Mouse (Mus musculus): ENCODE measurements around the gene Cmip. TPM values are rescaled to one million over a fixed set of nuclear protein-coding genes. Genes with fewer than 3 reads are reported as not detected.
"Not testable (repeated sequence)": the region's sequence is repeated elsewhere in the genome, so short reads cannot be mapped to it uniquely, and the experiment has no call there.

Gene Cmip
- polyA plus RNA-seq, 1 experiment = 17.3 TPM

DNA sequence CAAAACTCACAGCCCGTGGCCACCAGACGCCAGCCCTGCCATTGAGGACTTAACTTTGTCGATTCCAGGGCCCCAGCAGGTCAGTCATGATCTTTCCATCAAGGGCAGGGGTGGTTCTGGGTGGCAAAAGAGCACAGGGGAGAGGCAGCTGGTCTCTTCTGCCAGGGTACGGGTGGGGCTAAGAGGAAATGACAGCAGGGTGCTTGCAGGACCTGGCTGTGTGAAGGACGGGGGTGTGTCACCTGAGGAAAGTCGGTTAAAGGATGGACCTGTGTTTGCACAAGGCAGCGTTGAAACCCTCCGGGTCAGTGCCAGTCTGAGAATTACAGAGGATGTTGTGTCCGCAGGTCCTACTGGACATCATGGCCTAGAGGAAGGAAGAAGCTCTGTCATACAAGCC is 161.0 kb downstream of the Cmip start:
- no peaks in the 10 kb centered on the region for H3K27me3 ChIP-seq (ENCODE audit: control insufficient read depth, insufficient read depth, insufficient read length)
- no peak overlapping the region for H3ac ChIP-seq (ENCODE audit: control insufficient read depth, insufficient read length, low read depth)
- no peak overlapping the region for H3K4me3 ChIP-seq (ENCODE audit: insufficient read depth, poor library complexity, severe bottlenecking)
- H3K79me2 ChIP-seq (ENCODE audit: control insufficient read depth, insufficient read depth) = no peaks in the 10 kb centered on the region
- no peaks in the 10 kb centered on the region for H3K36me3 ChIP-seq (ENCODE audit: control insufficient read depth, insufficient read depth)
- H3K79me3 ChIP-seq (ENCODE audit: low read depth) = no peaks in the 10 kb centered on the region
- TF ChIP-seq CEBPB (IDR thresholded peaks at IDR 0.05; ENCODE audit: low read depth) = no peak
- no peak for TF ChIP-seq USF1 (IDR thresholded peaks at IDR 0.05; ENCODE audit: low read depth)
- TF ChIP-seq MYOG (IDR thresholded peaks at IDR 0.05; ENCODE audit: control insufficient read depth, extremely low read depth, insufficient read length) = no peak
- no peak for TF ChIP-seq MAX (IDR thresholded peaks at IDR 0.05)
- TF ChIP-seq CTCF (IDR thresholded peaks at IDR 0.05; ENCODE audit: control insufficient read depth, insufficient read depth, insufficient read length) = no peak
- no peak for TF ChIP-seq FOSL1 (IDR thresholded peaks at IDR 0.05; ENCODE audit: insufficient read depth, low read length, poor library complexity, severe bottlenecking)
- no peak for TF ChIP-seq MYOD1 (IDR thresholded peaks at IDR 0.05; ENCODE audit: control insufficient read depth, insufficient read length, low read depth)

DNA sequence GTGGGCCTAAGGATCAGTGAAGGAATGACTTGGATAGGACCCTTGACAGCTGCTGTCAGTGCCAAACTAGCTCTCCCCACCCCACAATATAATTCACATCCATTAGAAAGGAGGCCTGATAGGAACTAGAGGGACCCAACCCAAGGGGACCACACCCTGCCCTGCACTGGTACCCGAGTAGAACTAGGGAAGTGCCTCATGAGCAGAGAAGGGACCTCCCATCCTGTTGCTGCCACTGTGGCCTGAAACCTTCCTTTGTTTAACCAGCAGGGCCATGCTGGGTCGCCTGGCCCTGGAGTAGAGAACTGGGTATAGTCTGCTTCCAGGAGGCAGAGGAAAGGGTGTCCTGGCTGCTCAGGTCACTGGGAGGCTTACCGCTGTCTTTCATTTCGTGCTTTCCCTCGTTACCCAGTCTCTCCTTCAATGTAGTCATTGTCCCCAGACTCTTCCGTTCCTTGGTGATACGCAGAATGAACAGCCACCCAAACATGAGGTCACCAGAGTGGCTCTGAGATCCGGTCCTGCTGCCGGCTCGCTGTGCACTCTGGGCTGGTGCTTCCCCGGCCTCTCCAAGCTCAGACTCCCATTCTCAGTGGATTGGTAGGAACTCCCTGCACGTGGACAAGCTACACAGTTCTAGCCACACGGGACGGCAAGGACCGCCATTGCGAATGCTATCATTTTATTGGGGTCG is 164.1 kb downstream of the Cmip start:
- Histone ChIP-seq H3K79me2 (ENCODE audit: control insufficient read depth, insufficient read depth) (no peaks in the 10 kb centered on the region), H3K79me3 (ENCODE audit: low read depth) (no peaks in the 10 kb centered on the region), H3K36me3 (ENCODE audit: control insufficient read depth, insufficient read depth) (no peaks in the 10 kb centered on the region), H3K4me3 (ENCODE audit: insufficient read depth, poor library complexity, severe bottlenecking) (no peak overlapping the region), H3ac (ENCODE audit: control insufficient read depth, insufficient read length, low read depth) (no peak overlapping the region), H3K27me3 (ENCODE audit: control insufficient read depth, insufficient read depth, insufficient read length) (no peaks in the 10 kb centered on the region)
- TF ChIP-seq CEBPB (IDR thresholded peaks at IDR 0.05; ENCODE audit: low read depth) = no peak

GRCm38 (mm10) chr8:117421838-117422237 is 165.0 kb downstream of the Cmip start:
- TF ChIP-seq USF1 (IDR thresholded peaks at IDR 0.05; ENCODE audit: low read depth) = no peak
- no peak for TF ChIP-seq CEBPB (IDR thresholded peaks at IDR 0.05; ENCODE audit: low read depth)
- TF ChIP-seq MYOG (IDR thresholded peaks at IDR 0.05; ENCODE audit: control insufficient read depth, extremely low read depth, insufficient read length) = no peak
- no peak for TF ChIP-seq MYOD1 (IDR thresholded peaks at IDR 0.05; ENCODE audit: control insufficient read depth, insufficient read length, low read depth)
- TF ChIP-seq FOSL1 (IDR thresholded peaks at IDR 0.05; ENCODE audit: insufficient read depth, low read length, poor library complexity, severe bottlenecking) = no peak
- no peak for TF ChIP-seq MAX (IDR thresholded peaks at IDR 0.05)
- TF ChIP-seq CTCF (IDR thresholded peaks at IDR 0.05; ENCODE audit: control insufficient read depth, insufficient read depth, insufficient read length) = no peak
- H3K36me3 ChIP-seq (ENCODE audit: control insufficient read depth, insufficient read depth) = no peaks in the 10 kb centered on the region
- H3K79me3 ChIP-seq (ENCODE audit: low read depth) = no peaks in the 10 kb centered on the region
- no peak overlapping the region for H3K4me3 ChIP-seq (ENCODE audit: insufficient read depth, poor library complexity, severe bottlenecking)
- H3K79me2 ChIP-seq (ENCODE audit: control insufficient read depth, insufficient read depth) = no peaks in the 10 kb centered on the region
- no peak overlapping the region for H3ac ChIP-seq (ENCODE audit: control insufficient read depth, insufficient read length, low read depth)
- no peaks in the 10 kb centered on the region for H3K27me3 ChIP-seq (ENCODE audit: control insufficient read depth, insufficient read depth, insufficient read length)

GRCm38 (mm10) chr8:117422343-117422742 is 165.5 kb downstream of the Cmip start:
- no peaks in the 10 kb centered on the region for H3K36me3 ChIP-seq (ENCODE audit: control insufficient read depth, insufficient read depth)
- H3K4me3 ChIP-seq (ENCODE audit: insufficient read depth, poor library complexity, severe bottlenecking) = no peak overlapping the region
- no peaks in the 10 kb centered on the region for H3K79me2 ChIP-seq (ENCODE audit: control insufficient read depth, insufficient read depth)
- H3K27me3 ChIP-seq (ENCODE audit: control insufficient read depth, insufficient read depth, insufficient read length) = no peaks in the 10 kb centered on the region
- TF ChIP-seq MAX (IDR thresholded peaks at IDR 0.05) (no peak), MYOG (IDR thresholded peaks at IDR 0.05; ENCODE audit: control insufficient read depth, extremely low read depth, insufficient read length) (no peak), USF1 (IDR thresholded peaks at IDR 0.05; ENCODE audit: low read depth) (no peak), FOSL1 (IDR thresholded peaks at IDR 0.05; ENCODE audit: insufficient read depth, low read length, poor library complexity, severe bottlenecking) (no peak), CEBPB (IDR thresholded peaks at IDR 0.05; ENCODE audit: low read depth) (no peak), MYOD1 (IDR thresholded peaks at IDR 0.05; ENCODE audit: control insufficient read depth, insufficient read length, low read depth) (no peak), CTCF (IDR thresholded peaks at IDR 0.05; ENCODE audit: control insufficient read depth, insufficient read depth, insufficient read length) (no peak)
- H3K79me3 ChIP-seq (ENCODE audit: low read depth) = no peaks in the 10 kb centered on the region
- H3ac ChIP-seq (ENCODE audit: control insufficient read depth, insufficient read length, low read depth) = no peak overlapping the region

DNA sequence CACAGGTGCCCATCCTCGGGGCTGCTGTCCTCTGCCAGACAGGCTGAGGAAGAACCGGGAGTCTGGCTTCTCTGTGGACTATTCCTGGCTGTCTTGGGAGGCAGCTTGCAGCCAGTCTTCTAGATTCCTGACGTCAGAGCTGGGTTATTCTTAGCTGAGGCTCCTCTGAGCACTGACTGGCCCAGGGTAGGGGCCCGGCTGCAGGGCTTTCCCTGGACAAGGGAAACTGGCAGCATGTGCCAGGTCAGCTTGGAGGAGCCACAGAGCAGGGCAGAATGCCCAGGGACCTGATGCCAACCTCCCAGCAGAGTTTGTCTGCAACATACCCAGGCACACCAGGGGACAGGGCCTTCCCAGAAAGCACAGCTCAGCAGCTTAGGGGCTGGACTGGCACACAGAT is 166.2 kb downstream of the Cmip start:
- no peaks in the 10 kb centered on the region for H3K36me3 ChIP-seq (ENCODE audit: control insufficient read depth, insufficient read depth)
- no peak overlapping the region for H3ac ChIP-seq (ENCODE audit: control insufficient read depth, insufficient read length, low read depth)
- no peak for TF ChIP-seq MYOD1 (IDR thresholded peaks at IDR 0.05; ENCODE audit: control insufficient read depth, insufficient read length, low read depth)
- TF ChIP-seq CTCF (IDR thresholded peaks at IDR 0.05; ENCODE audit: control insufficient read depth, insufficient read depth, insufficient read length) = no peak
- no peak for TF ChIP-seq USF1 (IDR thresholded peaks at IDR 0.05; ENCODE audit: low read depth)
- TF ChIP-seq FOSL1 (IDR thresholded peaks at IDR 0.05; ENCODE audit: insufficient read depth, low read length, poor library complexity, severe bottlenecking) = no peak
- no peak for TF ChIP-seq MYOG (IDR thresholded peaks at IDR 0.05; ENCODE audit: control insufficient read depth, extremely low read depth, insufficient read length)
- TF ChIP-seq CEBPB (IDR thresholded peaks at IDR 0.05; ENCODE audit: low read depth) = no peak
- TF ChIP-seq MAX (IDR thresholded peaks at IDR 0.05) = no peak
- H3K27me3 ChIP-seq (ENCODE audit: control insufficient read depth, insufficient read depth, insufficient read length) = no peaks in the 10 kb centered on the region
- no peaks in the 10 kb centered on the region for H3K79me3 ChIP-seq (ENCODE audit: low read depth)
- H3K4me3 ChIP-seq (ENCODE audit: insufficient read depth, poor library complexity, severe bottlenecking) = no peak overlapping the region
- no peaks in the 10 kb centered on the region for H3K79me2 ChIP-seq (ENCODE audit: control insufficient read depth, insufficient read depth)

DNA sequence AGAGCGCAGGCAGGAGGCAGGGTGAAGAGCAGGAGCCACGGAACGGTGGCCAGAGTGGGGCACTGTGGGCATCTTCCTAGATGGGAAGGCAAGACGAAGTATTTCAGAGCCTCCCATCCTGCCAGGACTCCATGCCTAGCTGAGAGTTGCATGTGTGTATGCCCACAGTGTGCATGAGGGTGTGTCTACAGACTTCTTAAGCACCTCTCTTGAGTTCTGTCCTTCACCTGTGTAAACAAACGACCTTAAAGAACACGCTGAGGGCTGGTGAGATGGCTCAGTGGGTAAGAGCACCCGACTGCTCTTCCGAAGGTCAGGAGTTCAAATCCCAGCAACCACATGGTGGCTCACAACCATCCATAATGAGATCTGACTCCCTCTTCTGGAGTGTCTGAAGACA is 171.0 kb downstream of the Cmip start:
- H3K79me3 ChIP-seq (ENCODE audit: low read depth); H3K27me3 ChIP-seq (ENCODE audit: control insufficient read depth, insufficient read depth, insufficient read length); H3ac ChIP-seq (ENCODE audit: control insufficient read depth, insufficient read length, low read depth); H3K79me2 ChIP-seq (ENCODE audit: control insufficient read depth, insufficient read depth); H3K4me3 ChIP-seq (ENCODE audit: insufficient read depth, poor library complexity, severe bottlenecking): not testable (repeated sequence)
- peaks cover 22% of the 10 kb centered on the region for H3K36me3 ChIP-seq (ENCODE audit: control insufficient read depth, insufficient read depth)

Measured in C2C12 (cell line).